Mouse (Mus musculus) CD4-positive, CD25-positive, alpha-beta regulatory T cell, adult 2 months (primary cell): Measurements from ENCODE around the gene Mrpl18.
"Not testable (repeated sequence)": the region's sequence is repeated elsewhere in the genome, so short reads cannot be mapped to it uniquely, and the experiment has no call there.

ENCODE experiments used
- DNase-seq: peaks from one replicate; pipeline ENCODE4 v3.0.0-alpha.2; 2012; ENCODE audit warnings: low read depth, low spot score

Gene Mrpl18

DNA sequence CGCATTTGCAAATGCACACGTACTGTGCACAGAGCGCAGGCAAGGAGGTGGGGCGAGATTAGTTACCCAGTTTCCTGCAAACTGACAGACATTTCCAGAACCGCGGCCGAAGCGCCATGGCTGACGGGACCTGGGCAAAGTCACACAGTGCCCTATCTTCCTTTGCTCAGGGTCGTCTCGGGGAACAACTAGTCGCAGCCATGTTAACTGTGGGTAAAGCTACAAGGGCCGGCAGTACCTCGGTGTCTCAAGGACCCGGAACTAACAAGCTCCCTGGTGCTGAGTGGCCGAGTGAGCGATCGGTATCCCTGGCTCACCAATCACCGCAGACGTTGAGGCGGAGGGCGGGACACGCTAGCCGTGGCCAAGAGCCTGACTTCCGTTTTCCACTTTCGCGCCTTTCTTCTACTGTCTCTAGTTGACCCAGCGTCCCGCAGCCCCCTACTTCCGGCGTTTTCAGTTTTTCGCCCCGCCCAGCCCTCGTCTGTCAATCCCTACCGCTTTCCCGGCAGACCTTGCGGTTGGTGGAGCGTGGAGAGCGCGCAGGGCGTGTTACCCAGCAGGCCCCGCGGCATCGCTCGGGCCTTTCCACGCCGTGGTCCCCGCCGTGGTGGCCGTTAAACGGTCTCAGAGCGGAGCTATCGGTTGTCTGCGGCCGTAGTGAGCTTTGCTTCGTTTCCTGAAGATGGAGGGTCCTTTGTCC lies at the start of gene Mrpl18:
Gene Mrpl18, minus strand, starts transcription at position 465 of the 703 bp plus-strand sequence.
- DNase-seq, result peak; percentile 99

DNA sequence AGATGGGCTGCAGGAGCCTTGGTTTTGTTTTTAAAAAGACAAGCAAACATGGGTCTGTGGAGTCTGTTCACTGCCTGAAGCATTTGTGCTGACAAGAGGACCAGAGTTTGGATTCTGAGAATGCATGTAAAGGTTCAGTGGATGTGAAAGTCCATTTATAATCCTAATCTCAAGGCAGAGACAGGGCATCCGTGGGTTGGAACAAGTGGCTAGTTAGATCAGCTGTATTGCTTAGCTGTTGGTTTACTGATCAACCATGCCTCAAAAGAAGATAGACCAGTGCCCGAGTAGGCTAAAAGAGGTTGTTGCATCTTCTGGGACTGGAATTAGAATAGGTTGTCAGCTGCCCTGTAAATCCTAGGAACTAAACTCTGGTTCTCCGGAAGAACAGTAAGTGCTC lies 47.3 kb upstream of the Mrpl18 start:
- DNase-seq, result no peak

DNA sequence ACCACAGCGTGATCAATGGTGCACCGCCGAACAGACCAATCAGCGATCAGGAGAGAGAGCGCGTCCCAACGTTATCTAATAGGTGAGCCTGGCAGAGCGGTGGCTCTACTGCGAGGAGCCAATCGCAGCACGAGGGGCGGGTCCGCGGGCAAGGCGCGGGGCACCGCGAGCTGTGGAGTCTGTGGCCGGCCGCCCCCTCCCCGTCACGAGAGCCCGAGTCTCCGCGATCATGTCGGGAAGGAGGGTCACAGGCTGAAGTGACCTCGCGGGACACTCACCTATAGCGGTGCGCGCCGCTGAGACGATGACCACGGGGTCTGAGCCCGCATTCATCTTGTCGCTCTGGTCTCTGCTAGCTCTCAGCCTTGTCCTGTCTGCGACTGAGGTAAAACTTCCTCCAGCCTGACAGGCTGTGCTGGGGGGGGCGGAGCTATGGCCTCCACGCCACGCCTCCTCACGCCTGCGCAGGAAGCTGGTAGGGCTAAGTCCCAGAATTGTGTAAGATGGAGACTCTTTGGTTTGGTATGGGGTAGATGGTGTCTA lies 44.3 kb upstream of the Mrpl18 start, which contains the start of gene Acat2:
Gene Acat2, minus strand, starts transcription at position 417 of the 543 bp plus-strand sequence.
- DNase-seq, result peak; percentile 98

DNA sequence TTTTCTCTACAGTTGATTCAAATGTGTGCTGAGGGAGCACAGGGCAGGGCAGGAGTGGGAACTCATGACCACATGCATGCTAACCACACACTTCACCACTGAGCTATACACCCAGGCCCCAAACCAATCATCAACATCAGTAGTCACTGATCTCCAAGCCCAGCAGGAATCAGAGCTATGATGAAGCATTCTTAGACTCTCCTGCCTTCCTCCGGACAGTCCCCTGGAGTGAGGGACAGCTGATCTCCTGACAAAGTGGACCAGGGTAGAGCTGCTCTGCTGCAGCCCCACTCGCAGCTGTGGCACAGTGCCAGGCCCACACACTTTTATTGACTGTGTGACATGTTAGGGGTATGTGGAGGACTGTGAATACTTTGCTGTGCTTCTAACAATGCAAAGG lies 43.2 kb upstream of the Mrpl18 start:
- DNase-seq, result not testable (repeated sequence)

DNA sequence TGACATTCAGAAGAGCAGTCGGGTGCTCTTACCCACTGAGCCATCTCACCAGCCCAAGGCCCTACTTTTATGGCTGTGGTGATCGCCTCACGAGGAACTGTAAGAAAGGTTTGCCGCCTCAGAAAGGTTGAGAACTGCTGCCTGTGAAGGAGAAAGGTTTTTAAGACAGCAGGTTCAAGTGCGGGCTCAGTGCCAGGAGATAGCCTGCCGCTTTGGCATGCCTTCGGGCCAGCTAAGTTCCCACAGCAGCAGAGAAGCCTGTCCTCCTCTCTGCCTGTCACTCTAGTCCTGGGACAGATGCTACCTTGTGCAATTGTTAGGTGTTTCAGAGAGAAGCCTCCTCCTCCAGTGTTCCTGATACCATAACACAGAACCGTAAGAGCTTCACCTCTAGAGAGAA lies 40.5 kb upstream of the Mrpl18 start:
- no peak for DNase-seq

DNA sequence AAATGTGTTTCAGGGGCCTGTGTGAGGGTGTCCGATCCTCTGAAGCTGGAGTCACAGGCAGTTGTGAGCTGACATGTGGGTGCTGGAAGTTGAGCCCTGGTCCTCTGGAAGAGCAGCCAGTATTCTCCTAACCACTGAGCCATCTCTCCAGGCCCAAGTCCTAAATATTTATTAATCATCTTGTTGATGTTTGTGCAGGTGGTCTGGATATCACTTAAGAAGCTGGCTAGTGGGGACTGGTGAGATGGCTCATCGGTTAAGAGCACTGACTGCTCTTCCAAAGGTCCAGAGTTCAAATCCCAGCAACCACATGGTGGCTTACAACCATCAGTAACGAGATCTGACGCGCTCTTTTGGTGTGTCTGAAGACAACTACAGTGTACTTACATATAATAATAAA lies 33.5 kb upstream of the Mrpl18 start:
- DNase-seq, result no peak

DNA sequence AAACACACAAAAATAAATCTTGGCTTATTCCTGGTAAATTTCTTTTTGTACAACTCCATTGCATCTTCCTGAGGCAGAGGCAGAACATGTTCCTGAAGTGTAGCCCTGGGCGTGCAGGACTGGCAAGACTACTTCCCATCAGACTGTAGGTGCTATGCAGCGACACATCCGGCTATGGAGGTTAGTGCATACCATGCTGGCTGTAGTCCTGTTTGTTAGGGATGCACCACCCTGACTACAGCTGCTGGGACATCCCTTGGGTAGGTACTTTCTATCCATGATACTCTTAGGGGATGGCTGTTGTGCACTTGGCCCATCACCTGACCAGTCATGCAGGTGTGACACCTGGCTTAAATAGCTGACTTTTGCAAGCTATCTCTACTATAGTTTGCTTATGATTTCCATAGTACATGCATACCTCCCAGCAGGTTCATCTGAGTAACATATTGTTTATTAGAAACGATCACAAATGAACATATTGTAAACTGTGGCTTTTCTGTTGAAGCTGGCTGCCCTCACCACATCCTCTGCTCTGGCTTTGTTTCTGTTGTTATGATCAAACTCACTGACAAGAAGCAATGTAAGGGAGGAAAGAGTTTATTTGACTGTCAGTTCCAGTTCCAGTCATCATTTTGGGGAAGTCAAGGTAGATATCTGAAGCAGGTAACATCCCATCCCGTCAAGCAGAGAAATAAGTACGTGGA lies 26.5 kb upstream of the Mrpl18 start:
- no peak for DNase-seq

DNA sequence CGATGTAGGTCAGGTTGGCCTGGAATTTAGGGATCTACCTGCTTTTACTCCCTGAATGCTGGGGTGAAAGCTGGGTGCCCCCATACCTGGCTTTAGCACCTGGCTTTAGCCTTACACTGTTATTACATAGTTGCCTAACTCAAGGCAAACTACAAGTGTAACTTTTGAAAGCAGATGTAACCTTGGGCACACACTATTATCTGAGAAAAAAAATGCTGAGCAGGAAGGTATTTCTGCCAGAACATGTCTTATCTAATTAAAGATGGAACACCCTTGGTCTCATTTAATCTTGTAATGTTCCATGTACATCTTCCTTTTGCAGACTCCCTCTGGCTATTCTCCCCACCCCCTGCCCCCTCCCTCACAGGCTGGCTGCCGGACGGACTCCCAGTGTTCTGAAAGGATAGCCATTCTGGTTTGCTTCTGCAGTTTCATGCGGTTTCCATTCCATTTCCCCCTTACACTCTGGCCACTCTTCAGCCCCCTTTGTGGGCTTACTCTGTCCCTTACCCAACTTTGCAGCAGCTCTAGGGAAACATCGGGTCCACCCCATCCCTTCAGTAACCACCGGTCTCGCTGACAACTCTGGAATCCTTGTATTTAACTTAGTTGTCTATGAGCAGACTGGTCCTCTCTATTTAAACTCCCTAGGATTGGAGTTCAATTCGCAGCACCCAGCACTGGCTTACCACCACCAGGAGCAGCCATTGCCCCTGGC lies 25.6 kb upstream of the Mrpl18 start:
- no peak for DNase-seq

DNA sequence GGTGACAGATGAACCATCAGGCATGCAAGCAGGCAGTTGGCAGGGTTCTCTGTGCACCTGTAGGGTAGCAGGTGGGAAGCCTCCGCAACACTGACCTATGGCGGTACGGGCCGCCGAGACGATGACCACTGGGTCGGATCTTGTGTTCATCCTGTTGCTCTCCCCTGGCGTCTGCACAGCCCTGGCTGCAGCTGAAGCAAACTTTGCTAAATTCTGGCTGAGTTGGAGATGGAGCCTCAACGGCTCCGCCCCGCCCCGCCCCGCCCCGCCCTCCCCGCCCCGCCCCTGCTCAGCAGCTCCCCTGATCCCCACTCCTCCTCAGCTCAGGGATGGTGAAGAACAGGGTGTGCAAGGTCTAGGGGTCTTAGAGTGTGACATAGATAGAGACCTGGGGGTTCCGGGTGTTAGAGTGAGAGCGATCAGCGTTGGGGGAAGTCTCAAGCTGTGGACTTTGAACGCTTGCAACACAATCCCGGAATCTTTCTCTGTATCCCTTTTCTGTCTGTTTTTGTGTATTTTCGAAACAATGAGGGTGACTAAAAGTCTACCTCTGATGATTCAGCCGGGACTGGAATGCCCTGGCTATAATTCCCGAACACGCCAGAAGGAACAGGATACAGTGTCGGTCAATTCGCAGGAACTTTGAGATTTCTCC lies 24.1 kb upstream of the Mrpl18 start, which contains the start of gene Acat3:
Gene Acat3, minus strand, starts transcription at position 450 of the 655 bp plus-strand sequence.
- no peak for DNase-seq

DNA sequence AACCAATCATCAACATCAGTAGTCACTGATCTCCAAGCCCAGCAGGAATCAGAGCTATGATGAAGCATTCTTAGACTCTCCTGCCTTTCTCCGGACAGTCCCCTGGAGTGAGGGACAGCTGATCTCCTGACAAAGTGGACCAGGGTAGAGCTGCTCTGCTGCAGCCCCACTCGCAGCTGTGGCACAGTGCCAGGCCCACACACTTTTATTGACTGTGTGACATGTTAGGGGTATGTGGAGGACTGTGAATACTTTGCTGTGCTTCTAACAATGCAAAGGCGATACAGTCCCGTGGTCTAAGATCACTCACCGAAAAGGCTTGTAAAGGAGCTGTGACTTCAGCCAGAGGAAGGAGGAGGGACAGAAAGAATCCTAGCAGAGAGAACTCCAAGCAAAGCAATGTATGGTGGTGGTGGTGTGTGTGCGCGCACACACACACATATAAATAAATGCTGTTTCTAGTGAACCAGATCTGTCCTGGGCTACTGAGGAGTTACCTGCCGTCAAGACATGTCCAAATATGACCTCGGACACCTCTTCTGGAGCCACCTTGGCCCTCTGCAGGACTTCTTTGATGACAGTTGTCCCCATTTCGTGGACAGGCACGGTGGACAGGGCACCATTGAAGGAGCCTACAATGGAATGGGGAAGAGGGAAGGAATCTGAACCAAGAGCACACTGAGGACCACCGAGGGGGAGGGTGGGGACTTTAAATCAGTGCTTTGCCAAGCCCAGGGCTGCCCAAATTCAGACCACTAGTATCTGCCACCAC lies 23.4 kb upstream of the Mrpl18 start:
- not testable (repeated sequence) for DNase-seq

DNA sequence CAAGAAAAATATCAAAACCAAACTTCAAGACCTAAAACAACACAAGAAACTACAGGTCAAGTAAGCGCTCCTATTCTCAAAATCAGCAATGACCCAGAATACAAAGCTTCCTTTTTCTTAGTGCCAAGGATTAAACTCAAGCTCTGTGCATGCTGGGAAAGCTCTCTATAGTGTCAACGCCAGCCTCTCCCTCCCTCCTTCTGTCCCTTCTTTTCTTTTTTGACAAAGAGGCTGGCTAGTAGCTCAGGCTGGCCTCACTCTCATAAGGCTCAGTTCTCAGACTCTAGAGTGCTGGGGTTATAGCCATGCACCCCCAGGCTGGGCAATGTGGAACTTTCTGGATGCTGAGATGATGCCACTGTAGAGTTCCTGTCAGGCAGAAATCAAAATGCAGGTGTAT lies 21.9 kb upstream of the Mrpl18 start:
- no peak for DNase-seq

DNA sequence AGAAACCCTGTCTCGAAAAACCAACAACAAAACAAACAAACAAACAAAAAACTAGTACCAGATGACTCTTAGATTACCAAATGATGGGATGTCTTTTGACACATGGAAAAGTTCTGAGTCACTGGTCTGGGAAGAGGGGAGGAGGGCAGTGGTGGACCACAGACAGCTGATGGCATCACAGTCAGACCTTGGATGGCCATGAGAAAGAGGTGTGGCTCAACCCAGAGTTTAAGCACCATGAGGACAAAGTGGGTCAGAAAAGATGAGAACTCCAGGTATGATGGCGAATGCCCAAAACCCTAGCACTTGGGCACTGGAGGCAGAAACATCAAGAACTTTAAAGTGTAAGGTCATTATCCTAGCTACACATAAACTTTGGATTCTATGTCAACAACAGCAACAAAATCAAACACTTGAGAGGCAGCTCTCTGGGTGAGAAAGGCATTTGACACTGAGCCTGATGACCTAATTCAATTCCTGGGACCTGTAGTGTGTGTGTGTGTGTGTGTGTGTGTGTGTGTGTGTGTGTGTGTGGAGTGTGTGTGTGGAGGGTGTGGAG lies 21.3 kb upstream of the Mrpl18 start:
- no peak for DNase-seq

DNA sequence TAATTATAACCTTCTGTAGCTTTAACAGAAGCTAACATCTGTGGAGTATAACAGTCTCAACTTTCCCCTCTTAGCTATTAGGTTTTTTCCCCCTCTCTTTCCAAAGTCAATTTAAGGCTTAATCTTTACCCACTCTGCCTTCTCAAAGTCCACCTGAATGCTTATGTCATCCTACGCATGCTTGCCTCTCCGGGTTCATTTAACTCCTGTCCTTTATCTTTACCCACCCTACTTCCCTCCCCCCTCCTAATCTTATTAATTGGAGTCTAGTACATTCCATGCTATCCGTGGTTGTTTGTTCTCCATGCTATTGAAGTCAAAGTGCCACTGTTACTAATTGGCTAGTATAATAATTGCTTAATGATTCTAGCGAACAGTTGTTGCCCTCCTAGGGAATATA lies 19.6 kb upstream of the Mrpl18 start:
- DNase-seq, result no peak

DNA sequence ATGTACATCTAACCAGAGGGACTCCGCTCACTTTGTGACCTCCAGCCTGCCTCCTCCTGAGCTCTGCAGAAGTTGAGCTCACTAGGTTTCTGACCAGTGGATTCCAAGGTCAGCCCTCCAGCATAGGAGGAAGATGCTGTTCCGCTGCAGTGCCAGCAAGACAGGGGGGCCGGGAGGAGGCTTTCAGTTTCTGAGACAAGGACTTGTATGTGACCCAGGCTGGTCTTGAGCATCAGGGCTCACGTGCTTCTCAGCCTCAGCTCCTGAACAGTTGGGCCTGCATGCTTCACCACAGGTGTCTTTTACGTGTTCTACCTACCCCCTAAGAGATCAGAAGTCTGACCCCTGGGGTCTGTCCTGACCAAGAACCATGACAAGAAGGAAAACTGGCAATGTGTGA lies 15.4 kb upstream of the Mrpl18 start:
- DNase-seq, result not testable (repeated sequence)

DNA sequence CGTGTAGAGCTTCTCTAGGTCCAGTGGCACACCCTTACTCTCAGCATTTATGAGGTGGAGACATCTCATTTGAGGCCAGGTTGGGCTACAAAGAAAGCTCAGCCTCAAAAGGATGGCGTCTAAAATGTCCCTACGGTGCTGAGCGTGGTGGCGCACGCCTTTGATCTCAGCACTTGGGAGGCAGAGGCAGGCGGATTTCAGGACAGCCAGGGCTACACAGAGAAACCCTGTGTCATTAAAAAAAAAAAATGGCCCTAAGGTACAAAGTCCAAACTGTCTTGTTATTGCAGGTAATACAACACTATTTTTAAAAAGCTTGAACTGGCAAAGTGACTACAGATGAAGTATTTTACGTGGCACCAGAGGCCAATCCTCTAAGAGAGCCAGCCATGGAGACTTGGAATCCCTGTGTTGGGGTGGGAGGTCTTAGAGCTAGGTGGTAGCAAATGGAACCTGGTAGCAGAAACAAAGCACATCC lies 9.6 kb upstream of the Mrpl18 start:
- no peak for DNase-seq

DNA sequence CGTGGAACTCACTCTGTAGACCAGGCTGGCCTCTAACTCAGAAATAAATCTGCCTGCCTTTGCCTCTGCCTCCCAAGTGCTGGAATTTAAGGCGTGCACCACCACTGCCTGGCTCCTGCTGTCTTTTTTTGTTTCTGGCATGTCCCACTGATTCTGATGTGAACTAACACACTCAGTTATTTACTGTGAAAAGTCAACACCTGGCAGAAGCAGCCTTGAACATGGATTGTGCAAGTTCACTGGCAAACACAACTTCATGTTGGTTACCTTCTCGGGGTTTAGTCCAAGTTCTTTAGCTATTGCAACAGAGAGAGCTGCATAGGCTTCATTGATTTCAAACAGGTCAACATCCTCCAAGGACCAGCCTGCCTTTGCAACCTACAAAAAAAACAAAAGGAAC lies 8.9 kb upstream of the Mrpl18 start:
- no peak for DNase-seq

DNA sequence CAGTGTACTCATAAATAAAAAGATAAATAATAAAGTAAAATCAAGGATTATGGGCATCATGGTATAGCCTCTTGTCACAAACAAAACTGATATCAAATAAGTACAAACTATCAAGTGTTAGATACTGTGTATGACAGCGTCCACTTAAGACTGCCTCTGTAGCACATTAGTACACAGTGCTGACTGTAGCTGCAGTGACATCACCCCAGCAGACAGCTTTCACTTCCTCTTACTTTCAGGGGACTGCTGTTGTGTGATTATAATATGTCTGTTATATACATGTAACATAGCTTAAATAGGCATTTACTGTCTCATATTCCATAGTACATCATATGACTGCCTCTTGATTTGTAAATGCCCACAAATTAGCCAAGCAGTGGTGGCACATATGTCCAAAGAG lies 4.9 kb upstream of the Mrpl18 start:
- no peak for DNase-seq

DNA sequence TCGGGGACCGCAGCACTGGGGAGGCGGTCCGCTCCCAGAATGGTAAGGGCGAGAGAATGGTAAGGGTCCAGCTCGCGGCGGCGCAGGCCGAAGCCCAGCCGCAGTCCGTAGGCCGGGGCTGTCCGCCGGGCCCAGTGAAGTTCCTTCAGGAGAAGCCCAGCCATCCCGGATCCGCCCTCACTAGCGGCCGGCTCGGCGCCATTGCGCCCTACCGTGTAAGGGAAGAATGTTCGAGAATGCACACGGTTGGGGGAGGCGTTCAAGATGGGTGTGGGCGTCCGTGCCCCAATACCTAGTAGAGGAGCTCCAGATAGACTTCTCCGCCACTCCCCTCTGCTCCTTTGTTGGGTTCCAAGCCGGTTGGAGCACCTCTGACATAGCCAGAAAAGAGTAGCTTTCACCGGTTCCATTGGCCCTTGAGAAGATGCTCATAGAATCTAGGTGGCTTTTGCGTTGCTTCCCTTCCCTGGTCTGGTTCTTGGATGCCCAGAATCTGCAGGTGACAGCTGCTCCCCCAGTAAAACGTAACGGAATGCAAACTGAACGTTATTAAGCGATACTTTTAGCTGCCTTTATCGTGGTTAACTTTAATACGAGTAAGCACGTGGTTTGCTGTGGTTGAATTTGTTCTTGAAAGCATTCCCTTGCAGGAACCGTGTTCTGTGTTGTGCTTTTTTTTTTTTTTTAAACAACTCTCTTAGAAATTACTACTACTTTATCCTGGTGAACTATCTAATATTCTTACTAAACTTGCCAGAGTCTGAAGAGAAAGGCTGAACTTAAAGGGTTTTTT lies 639 bp upstream of the Mrpl18 start:
- peak; percentile 82 for DNase-seq

DNA sequence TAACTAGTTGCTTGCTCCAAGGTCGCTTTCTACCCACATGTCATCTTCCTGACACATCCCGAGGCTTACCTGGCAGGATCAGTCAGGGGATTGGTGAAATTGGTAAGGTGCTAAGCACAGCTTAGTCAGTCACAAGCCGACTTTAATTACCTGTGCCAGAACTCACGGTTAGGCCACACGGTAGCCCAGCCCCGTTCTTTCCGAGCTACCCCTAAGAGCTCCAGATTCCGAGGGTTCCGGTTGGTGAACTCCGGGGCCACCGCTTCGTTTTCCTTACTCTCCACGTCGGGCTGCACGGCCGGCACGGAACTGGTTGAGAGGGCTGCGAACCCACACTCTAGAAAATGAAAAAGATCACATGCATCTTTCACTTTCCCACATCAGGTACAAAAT lies 661 bp downstream of the Mrpl18 start, which contains the start of gene Tcp1:
Gene Tcp1, plus strand, starts transcription at position 214 of the 393 bp plus-strand sequence.
- DNase-seq, result no peak

DNA sequence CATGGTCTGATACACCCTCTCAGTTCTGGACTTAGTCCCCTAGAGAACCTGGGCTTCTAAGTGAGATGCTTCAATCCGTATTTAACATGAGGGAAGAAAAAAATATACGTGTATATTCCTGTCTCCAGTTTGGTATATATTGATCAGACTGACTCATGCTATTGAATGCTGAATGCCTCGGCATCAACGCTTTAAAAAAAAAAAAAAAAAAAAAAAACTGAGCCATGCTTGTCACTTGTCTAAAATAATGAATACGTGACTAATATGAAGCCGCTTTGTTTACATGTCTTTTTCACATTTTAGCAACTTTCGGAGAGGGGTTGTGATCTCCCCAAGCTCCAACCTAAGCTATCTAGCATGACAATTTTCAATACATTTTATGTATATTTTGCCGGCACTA lies 5.8 kb downstream of the Mrpl18 start:
- no peak for DNase-seq
